Mouse (Mus musculus): ENCODE data around the gene Ilvbl.
"Not testable (repeated sequence)": the region's sequence is repeated elsewhere in the genome, so short reads cannot be mapped to it uniquely, and the experiment has no call there.

Gene Ilvbl

DNA sequence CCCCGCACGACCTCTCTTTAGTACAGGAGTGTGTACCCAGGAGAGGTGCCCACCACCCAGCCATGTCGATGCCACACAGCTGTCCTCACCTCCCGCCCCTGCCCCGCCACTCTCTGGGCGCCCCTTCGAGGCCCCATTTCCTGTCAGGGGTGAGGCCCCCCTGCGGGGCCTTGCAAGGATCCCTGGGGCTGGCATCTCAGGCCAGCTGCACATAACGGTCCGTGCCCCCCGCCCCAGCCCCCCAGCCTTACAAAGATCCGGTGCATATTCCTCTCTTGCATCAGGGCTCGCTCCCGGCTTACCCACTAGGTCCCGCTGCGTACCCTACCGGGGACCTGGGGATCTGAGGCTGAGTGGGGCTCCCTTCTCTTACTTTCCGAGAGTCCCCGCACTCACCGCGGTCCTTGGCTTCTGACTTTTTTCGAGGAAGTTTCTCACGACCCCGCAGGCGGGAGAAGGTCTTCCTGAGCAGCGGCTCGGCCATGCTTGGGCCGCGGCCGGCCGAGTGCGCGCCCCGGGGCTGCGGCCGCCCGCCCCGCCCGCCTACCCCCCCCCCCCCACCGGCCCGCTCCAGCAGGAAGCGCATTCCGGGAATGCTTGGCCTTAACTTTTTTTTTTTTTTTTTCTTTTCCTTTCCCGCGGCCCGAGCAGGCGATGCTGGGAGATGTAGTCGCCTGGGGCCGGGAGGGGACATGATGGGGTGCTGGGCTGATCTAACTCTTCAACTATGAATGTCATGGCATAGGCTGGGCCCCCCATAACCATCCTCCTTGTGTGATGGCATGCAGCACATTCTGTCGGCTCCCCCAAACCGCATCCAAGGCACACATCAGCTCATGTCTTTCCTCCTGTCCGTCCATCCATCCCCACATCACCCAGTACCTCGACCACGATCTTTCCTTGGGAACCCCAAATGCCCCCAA lies 17.5 kb downstream of the Ilvbl start, which contains the start of gene Syde1:
TSS of gene Syde1 (minus strand) at position 559 of the 923 bp plus-strand sequence.
- DNase-seq (ENCODE audit: low spot score), result peak; percentile 61

GRCm38 (mm10) chr10:78592856-78593379 lies 18.8 kb downstream of the Ilvbl start:
- no peak for DNase-seq (ENCODE audit: low spot score)

DNA sequence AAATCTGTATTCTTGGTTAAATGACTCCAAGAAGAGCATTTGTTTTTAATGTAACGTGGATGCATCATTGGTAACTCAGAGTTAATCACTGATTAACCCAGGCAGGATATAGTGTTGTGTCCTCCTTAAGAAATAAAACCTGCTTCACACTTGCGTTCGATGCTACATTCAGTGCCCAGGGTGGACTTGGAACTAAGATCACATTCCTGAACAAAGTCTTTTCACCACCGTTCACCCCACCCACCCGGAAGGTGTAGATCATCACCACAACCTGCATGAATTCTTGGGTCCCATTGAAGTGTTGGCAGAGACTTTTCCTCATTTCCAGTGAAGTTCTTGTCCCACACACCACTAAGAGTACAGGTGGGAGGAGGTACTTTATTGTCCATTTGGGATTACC lies 19.6 kb downstream of the Ilvbl start:
- DNase-seq (ENCODE audit: low spot score), result no peak

- DNase-seq (ENCODE audit: low spot score), result no peak
Observed at GRCm38 (mm10) chr10:78594157-78594556, 20.0 kb downstream of the Ilvbl start.

DNA sequence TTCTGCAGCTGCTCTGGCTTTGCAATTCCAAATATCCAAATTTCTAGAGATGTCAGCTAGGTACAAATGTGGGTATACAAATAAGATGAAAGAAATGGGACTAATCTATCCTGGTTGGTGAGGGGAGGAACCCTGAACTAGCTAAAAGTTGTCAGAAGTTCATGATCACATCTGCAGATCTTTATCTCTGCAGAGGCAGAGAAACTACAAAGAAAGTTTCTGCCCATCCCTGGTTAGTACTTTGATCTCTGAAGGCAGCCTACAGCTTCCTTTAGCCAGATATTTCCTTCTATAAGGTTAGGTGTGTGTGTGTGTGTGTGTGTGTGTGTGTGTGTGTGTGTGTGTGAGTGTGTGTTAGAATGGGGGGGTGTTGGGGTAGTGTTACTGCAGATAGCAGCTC lies 20.4 kb downstream of the Ilvbl start:
- DNase-seq (ENCODE audit: low spot score), result no peak

- DNase-seq (ENCODE audit: low spot score), result no peak
Observed at GRCm38 (mm10) chr10:78599865-78600264, 25.7 kb downstream of the Ilvbl start.

GRCm38 (mm10) chr10:78605080-78605479 lies 30.9 kb downstream of the Ilvbl start:
- DNase-seq (ENCODE audit: low spot score), result no peak

- DNase-seq (ENCODE audit: low spot score), result no peak
Observed at GRCm38 (mm10) chr10:78607602-78608001, 33.5 kb downstream of the Ilvbl start.

- DNase-seq (ENCODE audit: low spot score), result no peak
Observed at GRCm38 (mm10) chr10:78617974-78618373, 43.8 kb downstream of the Ilvbl start, which contains the start of gene Olfr1357. Gene Olfr1357, minus strand, starts transcription at chr10:78618074.

- DNase-seq (ENCODE audit: low spot score), result not testable (repeated sequence)
Observed at GRCm38 (mm10) chr10:78623143-78623542, 49.0 kb downstream of the Ilvbl start.

- DNase-seq (ENCODE audit: low spot score), result no peak
Observed at GRCm38 (mm10) chr10:78630194-78630593, 56.0 kb downstream of the Ilvbl start.

- no peak for DNase-seq (ENCODE audit: low spot score)
Observed at GRCm38 (mm10) chr10:78632311-78632710, 58.2 kb downstream of the Ilvbl start.
